Mouse (Mus musculus) midbrain, postnatal 0 days (tissue): Measurements from ENCODE around the gene Bcl11a. TPM values are rescaled to one million over a fixed set of nuclear protein-coding genes. Genes with fewer than 3 reads are reported as not detected.

ENCODE experiments used
- ATAC-seq: fragments of 200-750 bp; cut with Nextera tagmentation; 2 replicates; pipeline ENCODE4 v1.8.0; 2017; ENCODE audit warnings: moderate number of reproducible peaks, mild to moderate bottlenecking, moderate TSS enrichment, moderate library complexity; ENCODE audit not compliant: low FRiP score
- DNase-seq: peaks from one replicate; pipeline ENCODE4 v3.0.0-alpha.2; 2015; ENCODE audit warnings: low spot score
- H3K27ac ChIP-seq: fragments of 300-500 bp; sonication (generic); 2 replicates; pipeline ENCODE4 v1.5.1; 2014; ENCODE audit warnings: low read depth, mild to moderate bottlenecking, low read length, mixed read lengths
- H3K27me3 ChIP-seq: fragments of 300-500 bp; sonication (generic); 2 replicates; pipeline ENCODE4 v1.6.1; 2014; ENCODE audit warnings: low read length, control low read depth, mixed read lengths; ENCODE audit not compliant: insufficient read depth
- H3K36me3 ChIP-seq: fragments of 300-500 bp; sonication (generic); 2 replicates; pipeline ENCODE4 v1.6.1; 2014; ENCODE audit warnings: low read length, control low read depth, mixed read lengths; ENCODE audit not compliant: insufficient read depth
- H3K4me1 ChIP-seq: fragments of 300-500 bp; sonication (generic); 2 replicates; pipeline ENCODE4 v1.6.1; 2014; ENCODE audit warnings: mild to moderate bottlenecking, control low read depth, antibody characterized with exemption, low read length, mixed read lengths; ENCODE audit not compliant: insufficient read depth
- H3K4me2 ChIP-seq: fragments of 300-500 bp; sonication (generic); 2 replicates; pipeline ENCODE4 v1.6.1; 2014; ENCODE audit warnings: low read depth, mild to moderate bottlenecking, low read length, mixed read lengths; ENCODE audit not compliant: poor library complexity, severe bottlenecking
- H3K4me3 ChIP-seq: fragments of 300-500 bp; sonication (generic); 2 replicates; pipeline ENCODE4 v1.5.1; 2014; ENCODE audit warnings: low read depth, mild to moderate bottlenecking, low read length, moderate library complexity
- H3K9ac ChIP-seq: fragments of 300-500 bp; sonication (generic); replicated peaks from 2 replicates; pipeline ENCODE4 v1.6.1; 2014; ENCODE audit warnings: mild to moderate bottlenecking, low read length, moderate library complexity, mixed read lengths; ENCODE audit not compliant: poor library complexity, severe bottlenecking
- H3K9me3 ChIP-seq: fragments of 300-500 bp; sonication (generic); 2 replicates; pipeline ENCODE4 v1.6.1; 2016; ENCODE audit warnings: low read length, control low read depth
- CTCF ChIP-seq: IDR thresholded peaks from 2 replicates; pipeline ENCODE4 v1.5.1; 2016; ENCODE audit warnings: antibody characterized with exemption, mild to moderate bottlenecking
- WGBS: fragments of 180-500 bp; shearing (Covaris S2); extraction: QIAGEN DNeasy Blood & Tissue Kit; methylation state at CpG from one replicate; pipeline ENCODE4 v1.1.7; 2014; 5-methylcytosine and 5-hydroxymethylcytosine counted together
- polyA plus RNA-seq: library from polyadenylated mRNA; unstranded; fragments of >200 nt; fragmentation: Nextera tagmentation; extraction: Ambion mirVana; gene quantifications from 2 replicates; pipeline ENCODE4 v1.2.1, GENCODE M21; 2015
- total RNA-seq: library from RNA; depleted of rRNA; stranded (reverse); fragments of >200 nt; gene quantifications from 2 replicates; pipeline ENCODE4 v1.2.3, GENCODE M21; 2014

Gene Bcl11a
- total and polyA plus RNA-seq, 2 experiments from 2014 or later = 44.6 to 80.9 TPM

DNA sequence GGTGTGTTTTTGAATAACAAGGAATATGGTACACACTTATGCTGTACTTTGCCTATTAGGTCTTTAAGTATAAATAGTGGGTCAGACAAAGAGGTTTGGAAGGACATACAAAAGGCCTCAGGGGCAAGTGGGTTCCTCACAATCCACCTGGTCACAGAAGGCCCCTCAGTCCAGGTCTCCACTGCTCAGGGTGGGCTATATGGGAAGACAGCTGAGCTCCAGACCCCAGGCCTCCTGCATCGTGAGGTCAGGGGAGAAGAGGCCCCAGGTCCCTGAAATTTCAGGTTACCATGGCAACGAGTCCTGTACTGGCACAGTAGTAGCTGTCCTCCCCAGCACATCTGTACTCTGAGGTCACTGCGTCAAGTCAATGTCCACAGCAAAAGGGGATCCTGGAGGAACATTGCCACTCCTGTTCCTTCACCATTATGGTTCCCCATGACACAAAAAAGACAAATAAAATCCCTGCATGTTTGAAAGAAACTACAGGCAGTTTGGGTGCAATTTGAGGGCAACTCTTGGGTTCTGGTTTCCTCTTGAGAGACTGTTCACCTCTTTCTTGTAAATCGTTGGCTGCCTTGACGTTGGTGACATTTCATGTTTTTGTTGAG, 93.9 kb downstream of the Bcl11a start:
- ATAC-seq (0 out of 2 replicates have a peak, but pooled peaks have one; percentile 34), DNase-seq (no peak)
- H3K4me3 ChIP-seq = no peak overlapping the region
- no peak for TF ChIP-seq CTCF
- no peaks in the 10 kb centered on the region for H3K4me1 ChIP-seq
- no peak overlapping the region for H3K4me2 ChIP-seq
- H3K27me3 ChIP-seq = no peaks in the 10 kb centered on the region
- H3K36me3 ChIP-seq = no peaks in the 10 kb centered on the region
- H3K9ac ChIP-seq = no peak overlapping the region
- no peak overlapping the region for H3K27ac ChIP-seq
- no peaks in the 10 kb centered on the region for H3K9me3 ChIP-seq
- WGBS = 84% methylated on average over 5 of the region's 5 CpGs

- no peak overlapping the region for H3K4me2 ChIP-seq
- no peaks in the 10 kb centered on the region for H3K4me1 ChIP-seq
- H3K27me3 ChIP-seq = no peaks in the 10 kb centered on the region
- H3K36me3 ChIP-seq = no peaks in the 10 kb centered on the region
- no peaks in the 10 kb centered on the region for H3K9me3 ChIP-seq
- no peak overlapping the region for H3K27ac ChIP-seq
- H3K4me3 ChIP-seq = no peak overlapping the region
- H3K9ac ChIP-seq = no peak overlapping the region
- 95% methylated on average over 17 of the region's 17 CpGs for WGBS
- ATAC-seq (no peak), DNase-seq (no peak)
- TF ChIP-seq CTCF = no peak
Measured at GRCm38 (mm10) chr11:24172585-24172984, 94.7 kb downstream of the Bcl11a start.

GRCm38 (mm10) chr11:24174161-24174792, 96.4 kb downstream of the Bcl11a start:
- H3K4me1 ChIP-seq = no peaks in the 10 kb centered on the region
- 71% methylated on average over 2 of the region's 2 CpGs for WGBS

GRCm38 (mm10) chr11:24177458-24177857, 99.6 kb downstream of the Bcl11a start:
- ATAC-seq (no peak), DNase-seq (no peak)
- H3K27me3 ChIP-seq = no peaks in the 10 kb centered on the region
- no peak overlapping the region for H3K4me3 ChIP-seq
- H3K27ac ChIP-seq = no peak overlapping the region
- H3K36me3 ChIP-seq = no peaks in the 10 kb centered on the region
- no peaks in the 10 kb centered on the region for H3K4me1 ChIP-seq
- H3K9me3 ChIP-seq = no peaks in the 10 kb centered on the region
- TF ChIP-seq CTCF = no peak
- H3K9ac ChIP-seq = no peak overlapping the region
- no peak overlapping the region for H3K4me2 ChIP-seq
- 86% methylated on average over 4 of the region's 4 CpGs for WGBS

More at GRCm38 (mm10) chr11:24174161-24174792, 96.4 kb downstream of the Bcl11a start:
- Histone ChIP-seq H3K9ac (no peak overlapping the region), H3K4me3 (no peak overlapping the region), H3K27me3 (no peaks in the 10 kb centered on the region), H3K36me3 (no peaks in the 10 kb centered on the region), H3K4me2 (no peak overlapping the region), H3K27ac (no peak overlapping the region), H3K9me3 (no peaks in the 10 kb centered on the region)
- ATAC-seq (no peak), DNase-seq (no peak)
- TF ChIP-seq CTCF = no peak

DNA sequence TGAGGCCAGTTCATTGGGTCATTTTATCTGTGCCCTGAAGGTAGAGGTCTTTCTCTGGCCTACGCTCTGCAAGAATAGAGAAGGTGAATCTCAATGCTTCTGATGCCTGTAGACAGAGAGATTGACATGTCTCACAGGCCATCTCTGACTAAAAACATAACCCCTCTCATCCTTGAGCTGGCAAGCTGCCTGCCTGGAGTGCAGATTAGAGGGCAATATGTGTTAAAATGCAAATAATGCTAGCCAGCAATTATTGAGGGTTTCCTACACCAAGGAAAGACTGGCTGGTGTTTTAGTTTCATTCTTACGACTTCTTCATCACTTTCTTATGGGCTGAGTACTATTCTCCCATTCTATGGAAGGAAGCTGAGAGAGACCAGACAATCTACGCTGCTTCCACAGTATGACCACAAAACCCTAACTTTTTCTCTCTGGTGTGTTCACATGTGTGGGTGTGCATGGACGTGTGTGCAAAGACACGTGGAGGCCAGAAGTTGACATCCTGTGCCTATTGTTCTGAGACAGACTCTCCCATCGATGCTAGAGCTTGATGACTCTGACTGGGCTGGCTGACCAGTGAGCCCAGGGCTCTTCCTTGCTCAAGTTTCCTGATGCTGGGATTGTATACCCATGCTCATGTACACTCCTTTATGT, 101.1 kb downstream of the Bcl11a start:
- DNase-seq = no peak
- Histone ChIP-seq H3K4me1 (no peaks in the 10 kb centered on the region), H3K4me2 (no peak overlapping the region), H3K9ac (no peak overlapping the region), H3K36me3 (no peaks in the 10 kb centered on the region), H3K27me3 (no peaks in the 10 kb centered on the region), H3K9me3 (no peaks in the 10 kb centered on the region), H3K27ac (no peak overlapping the region), H3K4me3 (no peak overlapping the region)
- ATAC-seq = no peak
- no peak for TF ChIP-seq CTCF
- 91% methylated on average over 6 of the region's 6 CpGs for WGBS

GRCm38 (mm10) chr11:24180040-24180439, 102.2 kb downstream of the Bcl11a start:
- no peaks in the 10 kb centered on the region for H3K36me3 ChIP-seq
- H3K9ac ChIP-seq = no peak overlapping the region
- H3K27ac ChIP-seq = no peak overlapping the region
- no peaks in the 10 kb centered on the region for H3K9me3 ChIP-seq
- WGBS = 30% methylated on average over 7 of the region's 7 CpGs
- H3K4me2 ChIP-seq = no peak overlapping the region
- ATAC-seq (no peak), DNase-seq (no peak)
- no peak for TF ChIP-seq CTCF
- no peak overlapping the region for H3K4me3 ChIP-seq
- H3K4me1 ChIP-seq = no peaks in the 10 kb centered on the region
- no peaks in the 10 kb centered on the region for H3K27me3 ChIP-seq
